Mouse (Mus musculus) cortical plate, adult 2 months (tissue): ENCODE results near the gene Cacna1d. TPM values are rescaled to one million over a fixed set of nuclear protein-coding genes. Genes with fewer than 3 reads are reported as not detected.

Experiments used
- H3K27ac ChIP-seq: fragments of 200-500 bp; 2 replicates; pipeline ENCODE4 v1.5.1; 2012; ENCODE audit warnings: low read length, control low read depth, inconsistent platforms; ENCODE audit not compliant: insufficient read depth
- H3K4me1 ChIP-seq: fragments of 200-500 bp; 2 replicates; pipeline ENCODE4 v1.6.1; 2011; ENCODE audit warnings: low read length; ENCODE audit not compliant: control insufficient read depth, insufficient read depth
- H3K4me3 ChIP-seq: fragments of 200-500 bp; 2 replicates; pipeline ENCODE4 v1.5.1; 2011; ENCODE audit warnings: mild to moderate bottlenecking, low read length, control low read depth; ENCODE audit not compliant: insufficient read depth
- CTCF ChIP-seq: fragments of 200-500 bp; IDR thresholded peaks from 2 replicates; pipeline ENCODE4 v1.5.1; 2011; ENCODE audit warnings: mild to moderate bottlenecking, control low read depth, low read length; ENCODE audit not compliant: insufficient read depth; ENCODE audit errors: extremely low read depth
- POLR2A ChIP-seq: fragments of 200-500 bp; IDR thresholded peaks from 2 replicates; pipeline ENCODE4 v1.6.1; 2011; ENCODE audit warnings: mild to moderate bottlenecking, low read length, control low read depth; ENCODE audit not compliant: insufficient read depth; ENCODE audit errors: extremely low read depth
- polyA plus RNA-seq: library from polyadenylated mRNA; depleted of rRNA; stranded (reverse); fragments of >200 nt; gene quantifications from 2 replicates; pipeline ENCODE4 v1.2.3, GENCODE M21; 2012

The Cacna1d gene
- polyA plus RNA-seq, 1 experiment, result 53.4 TPM

DNA sequence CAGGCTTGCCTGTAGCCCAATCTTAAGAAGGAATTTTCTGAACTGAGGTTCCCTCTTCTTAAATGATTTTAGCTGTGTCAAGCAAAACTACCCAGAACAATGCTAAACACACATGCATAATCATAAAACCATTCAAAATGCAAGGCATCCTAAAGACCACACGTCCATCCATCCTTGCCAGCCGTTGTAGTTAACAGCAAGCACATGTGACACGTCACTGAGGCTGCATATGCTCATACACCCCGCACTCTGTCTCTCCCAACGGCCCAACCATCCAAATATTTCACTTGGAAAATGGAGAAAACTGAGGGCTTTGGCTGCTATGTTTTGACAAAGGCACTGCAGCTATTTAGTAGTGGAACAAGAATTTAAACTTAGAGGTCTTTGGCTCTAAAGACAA lies 220.9 kb downstream of the Cacna1d start:
- TF ChIP-seq POLR2A (no peak), CTCF (no peak)
- Histone ChIP-seq H3K4me3 (no peak overlapping the region), H3K27ac (no peak overlapping the region), H3K4me1 (peaks cover 14% of the 10 kb centered on the region)

DNA sequence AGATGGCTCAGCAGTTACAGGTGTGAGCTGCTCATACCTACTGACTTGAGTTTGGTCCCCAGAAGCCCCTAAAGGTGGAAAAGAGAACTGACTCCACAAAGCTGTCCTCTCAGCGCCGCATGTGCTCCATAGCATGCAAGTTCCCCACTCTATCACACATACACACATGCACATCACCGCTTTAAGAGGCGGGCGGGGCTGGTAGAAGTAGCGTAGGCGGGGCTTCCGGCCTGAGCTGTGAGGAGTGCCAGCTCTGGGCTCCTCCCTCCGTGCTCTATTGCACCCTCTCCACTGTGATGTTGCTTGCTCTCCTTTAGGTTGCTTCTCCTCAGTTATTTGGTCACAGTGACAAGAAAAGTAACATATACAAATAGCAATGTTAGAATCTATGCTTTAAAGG lies 225.5 kb downstream of the Cacna1d start:
- no peaks in the 10 kb centered on the region; the same call in 1 of the 2 replicates for H3K4me1 ChIP-seq
- H3K4me3 ChIP-seq, result no peak overlapping the region
- TF ChIP-seq POLR2A (no peak), CTCF (no peak)
- no peak overlapping the region for H3K27ac ChIP-seq

DNA sequence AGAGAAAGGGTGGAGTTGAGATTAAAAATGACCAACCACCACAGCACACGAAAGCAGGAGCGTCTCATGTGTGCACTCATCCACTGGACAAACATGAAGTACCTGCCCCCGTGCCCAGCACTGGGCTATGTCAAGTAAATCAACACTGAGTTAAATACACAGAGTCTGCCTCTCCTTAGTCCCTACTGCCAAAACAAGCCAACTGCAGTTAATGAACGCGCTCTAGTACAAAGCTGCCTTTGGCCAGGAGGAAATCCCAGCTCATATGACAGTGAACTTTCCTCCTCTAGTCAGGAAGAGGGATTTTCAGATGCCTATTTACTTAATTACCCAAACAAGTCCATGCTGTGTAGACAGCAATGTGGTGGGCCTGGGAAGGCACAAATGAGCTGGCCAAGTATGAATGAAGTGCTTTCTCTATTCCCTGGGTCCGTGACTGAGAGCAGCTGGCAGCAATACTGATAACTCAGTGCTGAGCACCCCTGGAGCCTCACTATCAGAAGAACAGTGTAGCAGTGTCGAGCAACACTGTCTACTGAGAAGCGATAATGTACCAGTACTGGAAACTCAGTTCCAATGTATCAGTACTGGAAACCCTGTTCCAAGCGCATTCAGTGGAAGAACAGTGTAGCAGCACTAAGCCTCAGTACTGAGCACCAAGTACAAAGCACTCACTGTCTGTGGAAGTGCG lies 229.5 kb downstream of the Cacna1d start:
- TF ChIP-seq POLR2A (no peak), CTCF (no peak)
- no peak overlapping the region for H3K27ac ChIP-seq
- H3K4me3 ChIP-seq, result no peak overlapping the region
- peaks cover 2% of the 10 kb centered on the region for H3K4me1 ChIP-seq

DNA sequence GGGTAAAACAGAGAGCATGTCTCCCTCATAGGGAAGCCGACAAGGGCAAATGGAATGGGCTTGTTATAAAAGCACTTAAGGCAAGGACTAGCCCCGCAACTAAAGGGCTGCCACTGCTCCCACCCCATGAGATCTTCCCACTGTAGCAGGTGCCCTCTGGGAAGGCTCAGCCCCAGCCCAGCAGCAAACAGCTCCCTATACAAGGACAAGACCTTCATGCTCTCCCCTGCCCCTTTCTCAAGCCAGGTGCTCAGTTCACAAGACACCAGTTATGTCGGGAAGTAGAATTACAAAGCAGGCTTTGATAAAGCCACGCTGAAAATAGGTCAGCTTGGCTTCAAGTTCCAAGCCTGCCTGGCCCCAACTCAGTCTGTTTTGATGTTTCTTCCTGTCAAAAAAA lies 233.6 kb downstream of the Cacna1d start:
- TF ChIP-seq CTCF (no peak), POLR2A (no peak)
- Histone ChIP-seq H3K4me1 (peaks cover 6% of the 10 kb centered on the region), H3K27ac (no peak overlapping the region), H3K4me3 (no peak overlapping the region)

DNA sequence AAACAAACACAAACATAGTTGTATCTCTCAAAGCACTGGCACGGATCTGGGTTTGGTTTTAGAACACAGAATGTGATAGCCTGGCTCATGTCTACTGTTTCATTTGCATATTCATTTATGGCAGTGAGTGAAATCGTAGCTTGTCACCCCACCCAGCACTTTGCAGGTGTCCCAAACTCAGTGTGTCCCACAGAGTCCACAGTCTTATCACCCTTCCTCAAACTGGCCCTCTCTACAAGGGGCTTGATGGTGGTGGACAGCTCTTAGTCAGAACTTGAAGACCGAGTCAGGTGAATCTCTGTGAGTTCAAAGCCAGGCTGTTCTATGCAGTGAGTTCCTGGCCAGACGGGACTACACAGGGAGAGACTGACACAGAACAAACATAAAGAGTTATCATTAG lies 234.8 kb downstream of the Cacna1d start:
- TF ChIP-seq CTCF, result no peak
- TF ChIP-seq POLR2A, result no peak
- Histone ChIP-seq H3K27ac (no peak overlapping the region), H3K4me3 (no peak overlapping the region), H3K4me1 (peaks cover 6% of the 10 kb centered on the region)

DNA sequence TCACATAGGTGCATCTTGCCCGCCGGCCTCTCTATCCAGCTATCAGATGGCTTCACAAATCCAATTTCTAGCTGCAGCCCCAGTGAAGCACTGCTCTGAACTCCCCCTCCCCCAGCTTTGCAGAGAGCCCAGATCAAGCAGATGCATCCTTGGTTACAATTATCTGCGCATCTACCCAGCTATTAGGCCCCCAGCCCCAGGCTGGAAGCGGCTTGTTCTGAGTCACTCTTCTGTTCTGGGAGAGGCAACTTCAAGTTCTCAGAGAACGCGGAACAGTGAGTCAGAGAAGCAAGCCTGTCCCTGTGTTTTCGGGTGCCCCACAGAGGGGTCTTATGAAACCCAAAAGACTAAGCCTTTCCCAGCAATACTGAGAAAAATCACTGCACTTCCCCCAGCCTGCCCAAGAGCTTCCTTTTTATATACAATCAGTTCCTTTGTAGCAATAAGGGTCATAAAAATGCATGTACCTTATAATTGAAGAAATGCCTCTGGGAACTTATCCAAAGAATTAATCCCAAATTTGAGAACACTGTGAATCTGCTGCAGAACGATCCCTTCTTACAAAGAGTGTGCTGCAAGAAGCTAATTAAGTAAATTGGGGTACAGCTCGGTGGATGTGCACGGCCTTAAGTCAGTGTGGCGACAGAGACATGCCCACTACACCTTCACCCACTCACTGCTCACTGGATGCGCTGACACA lies 235.4 kb downstream of the Cacna1d start:
- TF ChIP-seq CTCF, result no peak
- no peak for TF ChIP-seq POLR2A
- H3K27ac ChIP-seq, result no peak overlapping the region
- peaks cover 6% of the 10 kb centered on the region for H3K4me1 ChIP-seq
- no peak overlapping the region for H3K4me3 ChIP-seq

DNA sequence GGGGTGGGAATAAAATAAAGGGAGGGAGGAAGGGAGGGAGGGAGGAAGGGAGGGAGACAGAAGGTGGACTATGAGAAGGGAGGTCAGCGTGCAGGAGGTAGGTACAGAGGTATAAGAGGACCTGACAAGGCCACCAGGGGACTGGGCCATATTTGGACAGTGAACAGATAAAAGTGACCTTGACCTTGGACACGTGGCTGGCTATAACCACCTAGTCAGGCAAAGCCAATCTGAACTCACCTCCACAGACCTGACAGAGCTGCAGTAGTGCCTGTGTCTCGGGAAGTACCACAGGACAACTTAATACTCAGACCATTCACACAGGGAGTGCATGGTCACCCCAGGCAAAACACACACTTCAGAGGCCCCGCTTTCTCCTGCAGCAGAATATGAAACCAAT lies 236.5 kb downstream of the Cacna1d start:
- Histone ChIP-seq H3K27ac (no peak overlapping the region), H3K4me1 (peaks cover 5% of the 10 kb centered on the region), H3K4me3 (no peak overlapping the region)
- TF ChIP-seq CTCF (no peak), POLR2A (no peak)

DNA sequence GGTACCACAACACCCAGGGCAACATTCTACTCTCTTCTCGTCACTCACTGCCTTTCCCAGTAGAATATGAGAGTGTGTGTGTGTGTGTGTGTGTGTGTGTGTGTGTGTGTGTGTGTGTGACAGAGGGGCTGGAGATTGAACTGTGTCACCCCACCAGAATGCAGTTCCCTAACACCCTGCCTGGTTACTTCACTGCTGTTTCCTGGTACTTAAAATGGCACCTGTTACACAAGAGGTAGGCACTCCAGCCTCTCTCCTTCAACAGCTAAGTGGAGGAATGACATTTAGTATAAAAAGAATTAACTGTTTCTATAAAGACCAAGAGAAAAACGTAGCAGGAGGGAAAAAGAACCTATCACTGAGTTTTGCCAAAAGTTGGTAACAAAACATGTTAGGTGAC lies 238.4 kb downstream of the Cacna1d start:
- Histone ChIP-seq H3K4me1 (peaks cover 7% of the 10 kb centered on the region; the same call in 1 of the 2 replicates), H3K4me3 (no peak overlapping the region), H3K27ac (no peak overlapping the region)
- TF ChIP-seq CTCF, result no peak
- TF ChIP-seq POLR2A, result no peak

DNA sequence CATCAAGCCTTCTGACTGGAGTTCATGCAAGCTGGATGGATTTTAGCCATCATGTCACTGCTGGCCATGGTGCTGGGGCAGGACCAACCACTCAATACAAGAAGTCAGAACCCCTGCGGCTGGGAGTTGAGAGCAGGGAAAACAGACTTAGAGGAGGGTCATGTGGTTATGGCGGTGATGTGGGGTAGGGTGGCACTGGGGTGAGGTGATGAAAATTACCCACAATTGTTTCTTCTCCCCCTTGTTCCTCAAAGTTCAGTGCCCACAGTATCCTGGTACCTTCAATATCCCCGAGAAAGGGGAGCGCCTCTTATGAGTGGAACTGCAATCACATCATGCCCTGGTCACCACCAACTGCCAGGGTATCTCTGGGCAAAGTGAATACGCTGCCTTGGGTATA lies 239.9 kb downstream of the Cacna1d start:
- no peak overlapping the region for H3K4me3 ChIP-seq
- TF ChIP-seq POLR2A (no peak), CTCF (no peak)

DNA sequence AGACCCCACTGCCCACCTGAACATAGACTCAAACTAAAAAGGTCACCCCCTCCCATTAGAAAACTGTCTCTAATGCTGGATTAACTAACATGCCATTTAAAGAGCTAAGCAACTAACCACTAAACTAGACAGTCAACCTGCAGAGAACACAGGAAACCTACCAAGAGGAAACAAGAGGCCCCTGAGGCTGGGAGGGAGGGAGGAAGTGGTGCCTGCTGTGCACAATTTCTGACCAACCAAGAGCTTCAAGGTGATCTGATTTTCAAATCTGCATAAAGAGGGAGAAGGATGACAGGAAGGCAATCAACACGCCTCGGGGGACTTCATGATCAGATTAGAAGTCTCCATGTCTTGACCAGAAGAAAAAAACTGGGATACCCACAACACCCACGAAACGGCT lies 241.7 kb downstream of the Cacna1d start:
- Histone ChIP-seq H3K4me1 (peaks cover 3% of the 10 kb centered on the region), H3K4me3 (no peak overlapping the region), H3K27ac (no peak overlapping the region)
- no peak for TF ChIP-seq POLR2A
- TF ChIP-seq CTCF, result no peak

More for the DNA sequence above, 239.9 kb downstream of the Cacna1d start:
- H3K27ac ChIP-seq, result no peak overlapping the region
- peaks cover 4% of the 10 kb centered on the region; the same call in 1 of the 2 replicates for H3K4me1 ChIP-seq
